Mouse (Mus musculus): ENCODE measurements around the gene Foxo4. TPM values are rescaled to one million over a fixed set of nuclear protein-coding genes. Genes with fewer than 3 reads are reported as not detected.
A peak's percentile ranks its signal among the peaks of the same experiment; 100 is the strongest.

Gene Foxo4
- total RNA-seq, 2 experiments from 2014 or later = 19.8 to 24.0 TPM

GRCm38 (mm10) chrX:101301654-101302053, 47.3 kb downstream of the Foxo4 start:
- TF ChIP-seq CTCF (conservative IDR thresholded peaks at IDR 0.05) = peak; percentile 55
- no peak for DNase-seq (ENCODE audit: low spot score in 2 of 2)

DNA sequence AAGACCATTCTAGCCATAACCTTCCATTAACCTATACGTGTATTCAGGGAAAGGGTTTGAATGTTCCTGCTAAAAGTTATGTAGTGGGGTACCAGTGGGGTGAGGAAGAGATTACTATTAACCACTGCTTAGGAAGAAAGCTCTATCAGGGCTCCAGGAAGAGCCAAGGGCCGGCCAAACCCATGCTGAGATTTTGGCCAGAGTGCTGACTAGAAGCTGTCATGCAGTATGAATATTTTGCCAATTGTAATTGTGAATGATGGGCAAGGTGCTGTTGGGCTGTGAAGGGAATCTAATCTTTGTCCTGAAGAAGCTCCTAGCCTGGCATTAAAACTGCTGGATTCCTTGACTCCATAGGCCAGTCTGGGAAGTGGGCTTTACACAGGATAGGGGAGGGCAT, 50.3 kb downstream of the Foxo4 start:
- H3K4me3 ChIP-seq = no peak overlapping the region; the same call in 1 of the 2 replicates
- TF ChIP-seq CTCF (conservative IDR thresholded peaks at IDR 0.05) = no peak
- no peak for DNase-seq (ENCODE audit: low spot score in 2 of 2)
- H3K27ac ChIP-seq = peak overlapping the region; percentile 73; the same call in 1 of the 2 replicates

More at GRCm38 (mm10) chrX:101301654-101302053, 47.3 kb downstream of the Foxo4 start:
- peak overlapping the region; percentile 54 for H3K4me3 ChIP-seq
- peak overlapping the region; percentile 73 for H3K27ac ChIP-seq

GRCm38 (mm10) chrX:101309299-101309698, 55.0 kb downstream of the Foxo4 start:
- Histone ChIP-seq H3K4me3 (no peak overlapping the region), H3K27ac (peak overlapping the region; percentile 55; the same call in 1 of the 2 replicates)
- DNase-seq (ENCODE audit: low spot score in 2 of 2) = peak in 1 of 2 experiments; percentile 39
- TF ChIP-seq CTCF (conservative IDR thresholded peaks at IDR 0.05) = no peak

Other genes with a start within 250 kb of the Foxo4 start
- under 1 TPM in 1 of 2 experiments, not detected in 1; 0.15 TPM for gene Tex11, start 194.9 kb upstream of the Foxo4 start, total RNA-seq (2021)
- gene Slc7a3, start 168.5 kb upstream of the Foxo4 start, total RNA-seq (2021) = 1 to 10 TPM; 4.9 to 5.4 TPM
- 10 to 100 TPM; 82.6 to 98.8 TPM for gene Snx12, start 32.0 kb upstream of the Foxo4 start, total RNA-seq (2021)
- not detected for gene Gm614, start 9.5 kb downstream of the Foxo4 start, total RNA-seq (2021)
- gene Il2rg, start 13.7 kb downstream of the Foxo4 start, total RNA-seq (2021) = 1 to 10 TPM in 1 of 2 experiments, under 1 TPM in 1; 0.83 to 1.2 TPM
- not detected for gene Gm20489, start 14.5 kb downstream of the Foxo4 start, total RNA-seq (2021)
- 10 to 100 TPM; 29.5 to 36.6 TPM for gene Med12, start 19.5 kb downstream of the Foxo4 start, total RNA-seq (2021)
- gene Nlgn3, start 44.6 kb downstream of the Foxo4 start, total RNA-seq (2021) = 100 to 1,000 TPM; 178 to 182 TPM
- gene Gjb1, start 121.8 kb downstream of the Foxo4 start, total RNA-seq (2021) = 10 to 100 TPM in 1 of 2 experiments, 1 to 10 TPM in 1; 9.0 to 11.2 TPM
- gene Zmym3, start 166.3 kb downstream of the Foxo4 start, total RNA-seq (2021) = 100 to 1,000 TPM; 176 to 179 TPM
- 100 to 1,000 TPM; 132 to 144 TPM for gene Nono, start 174.8 kb downstream of the Foxo4 start, total RNA-seq (2021)
- 1 to 10 TPM in 1 of 2 experiments, under 1 TPM in 1; 0.82 to 1.4 TPM for gene Itgb1bp2, start 194.6 kb downstream of the Foxo4 start, total RNA-seq (2021)

Data from layer of hippocampus, adult 2 months (tissue).